Mouse (Mus musculus) MEL (cell line): Measurements from ENCODE around the gene Prcd.

Source experiments
- CTCF ChIP-seq, 3 experiments: IDR thresholded peaks in 2 of 3; conservative IDR thresholded peaks in 1 of 3; 2 replicates each; pipeline ENCODE4 v1.5.1; 2011 to 2012; ENCODE audit warnings: low read length in 3 of 3, low read depth in 2 of 3, mild to moderate bottlenecking in 2 of 3, improper control_type of control experiment in 1 of 3, inconsistent platforms in 1 of 3, mixed read lengths in 1 of 3, moderate library complexity in 1 of 3; ENCODE audit not compliant: control insufficient read depth in 1 of 3, insufficient read depth in 1 of 3, poor library complexity in 1 of 3, severe bottlenecking in 1 of 3
- EP300 ChIP-seq, 2 experiments: IDR thresholded peaks; 2 replicates each; pipeline ENCODE4 v1.6.1; 2011; ENCODE audit warnings: improper control_type of control experiment in 2 of 2, low read length in 2 of 2, low read depth in 1 of 2, mild to moderate bottlenecking in 1 of 2
- HCFC1 ChIP-seq: IDR thresholded peaks from 2 replicates; pipeline ENCODE4 v1.6.1; 2012; ENCODE audit warnings: low read depth, mild to moderate bottlenecking, inconsistent platforms, low read length, improper control_type of control experiment, moderate library complexity
- KAT2A ChIP-seq: conservative IDR thresholded peaks from 2 replicates; pipeline ENCODE4 v1.6.1; 2012; ENCODE audit warnings: low read depth, low read length, improper control_type of control experiment, inconsistent platforms
- MAZ ChIP-seq: IDR thresholded peaks from 2 replicates; pipeline ENCODE4 v1.6.1; 2012; ENCODE audit warnings: low read depth, mild to moderate bottlenecking, inconsistent platforms, low read length, improper control_type of control experiment
- MEF2A ChIP-seq: IDR thresholded peaks from 2 replicates; pipeline ENCODE4 v1.6.1; 2014; ENCODE audit warnings: low read depth, mild to moderate bottlenecking, inconsistent platforms, low read length, improper control_type of control experiment; ENCODE audit not compliant: poor library complexity, insufficient replicate concordance, severe bottlenecking; ENCODE audit errors: extremely low read depth
- UBTF ChIP-seq: IDR thresholded peaks from 2 replicates; pipeline ENCODE4 v1.6.1; 2012; ENCODE audit warnings: low read depth, mild to moderate bottlenecking, inconsistent platforms, low read length, improper control_type of control experiment, moderate library complexity, borderline replicate concordance; ENCODE audit not compliant: insufficient read depth

GRCm38 (mm10) chr11:116670386-116670785 is 17.1 kb downstream of the Prcd start:
- TF ChIP-seq HCFC1 (no peak), MEF2A (no peak), MAZ (no peak), EP300 (IDR thresholded peaks at IDR 0.05; ENCODE audit: low read depth in 1 of 2, low read length in 2 of 2) (no peak), CTCF (IDR thresholded peaks at IDR 0.05 in 2 of 3, conservative IDR thresholded peaks at IDR 0.05 in 1 of 3; ENCODE audit: control insufficient read depth in 1 of 3, insufficient read depth in 1 of 3, low read depth in 2 of 3, low read length in 3 of 3, poor library complexity in 1 of 3, severe bottlenecking in 1 of 3) (no peak), UBTF (no peak), KAT2A (no peak)
